Mouse (Mus musculus): ENCODE results near the gene Catsper2.

- no peak for TF ChIP-seq CTCF (IDR thresholded peaks at IDR 0.05; ENCODE audit: borderline replicate concordance, insufficient read depth, low read length)
- no peak for TF ChIP-seq POLR2A (IDR thresholded peaks at IDR 0.05; ENCODE audit: low read depth, low read length)
Measured at GRCm38 (mm10) chr2:121449545-121450011, 36.0 kb upstream of the Catsper2 start.
